Mouse (Mus musculus): ENCODE results near the gene Chchd2.

DNA sequence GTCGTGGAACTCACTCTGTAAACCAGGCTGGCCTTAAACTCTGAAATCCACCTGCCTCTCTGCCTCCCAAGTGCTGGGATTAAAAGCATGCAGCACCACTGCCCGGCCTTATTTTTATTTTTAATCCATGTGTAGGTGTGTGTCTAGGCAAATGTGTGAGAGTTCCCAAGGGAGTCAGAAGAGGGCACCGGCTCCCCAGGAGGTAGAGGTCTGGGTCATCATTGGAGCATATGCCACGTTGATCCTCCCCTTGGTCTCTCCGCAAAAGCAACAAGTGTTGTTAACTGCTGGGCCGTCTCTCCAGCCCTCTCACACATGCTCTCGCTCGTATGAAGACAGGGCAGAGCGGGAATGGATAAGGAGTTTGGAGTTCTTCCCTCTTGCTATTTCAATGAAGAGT, 31.5 kb upstream of the Chchd2 start:
- TF ChIP-seq POLR2A (IDR thresholded peaks at IDR 0.05; ENCODE audit: low read depth, low read length) (no peak), CTCF (IDR thresholded peaks at IDR 0.05; ENCODE audit: borderline replicate concordance, insufficient read depth, low read length) (no peak)

Measured in embryonic fibroblast, embryonic 13.5 days (primary cell).